16 mouse cellular contexts compared by ENCODE assay signal in the genomic region with DNA sequence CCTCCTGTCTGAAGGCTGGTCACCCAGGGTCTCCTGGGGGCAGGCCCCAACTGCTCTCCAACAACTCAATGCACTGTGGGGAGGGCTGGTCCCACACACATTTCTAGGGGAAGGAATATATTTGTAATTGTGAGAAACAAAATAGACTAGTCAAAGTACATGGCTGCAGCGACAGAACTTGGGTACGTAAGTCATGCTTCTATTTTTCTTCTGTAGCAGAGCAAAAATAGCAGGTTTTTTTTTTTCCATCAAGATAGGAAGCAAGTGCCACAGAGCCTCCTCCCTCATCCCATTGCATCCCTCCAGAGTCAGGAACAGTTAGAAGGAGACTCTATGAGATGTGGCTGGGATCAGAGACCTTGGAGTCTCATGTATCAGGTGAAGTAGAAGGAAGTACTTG.
"Had no signal": no experiment of that assay in that cellular context is flagged by ENCODE, and none has a peak within 500 bp of the region (broad histone marks: within the 10 kb centered on the region; RNA-seq: fewer than 3 reads in every experiment).

No protein-coding gene starts in this region.

- H3K36me3 ChIP-seq: neural tube, embryonic 12.5 days; neural tube, embryonic 13.5 days; neural tube, embryonic 15.5 days; stomach, embryonic 15.5 days had no signal

- H3K9me3 ChIP-seq: neural tube, embryonic 12.5 days; neural tube, embryonic 13.5 days; neural tube, embryonic 15.5 days; stomach, embryonic 15.5 days had no signal

- H3K4me3 ChIP-seq: neural tube, embryonic 12.5 days; neural tube, embryonic 13.5 days; neural tube, embryonic 15.5 days; stomach, embryonic 15.5 days had no signal

- H3K4me1 ChIP-seq: stomach, embryonic 15.5 days had no signal

- H3K27ac ChIP-seq: neural tube, embryonic 12.5 days; neural tube, embryonic 13.5 days; neural tube, embryonic 15.5 days; stomach, embryonic 15.5 days; stomach, postnatal 0 days had no signal

- H3K4me2 ChIP-seq: neural tube, embryonic 12.5 days; neural tube, embryonic 13.5 days; neural tube, embryonic 15.5 days; stomach, embryonic 15.5 days had no signal

- DNase-seq: retina, postnatal 1 day; right cerebral cortex, postnatal 14 days; right cerebral cortex, postnatal 25 days; right cerebral cortex, postnatal 4 days; spleen, adult 18-20 months; thymus, adult 18-20 months; thymus, adult 2 months; thymus, postnatal 14 days; thymus, postnatal 25 days; thymus, postnatal 36 days; thymus, postnatal 4 days had no signal

- H3K9ac ChIP-seq: neural tube, embryonic 12.5 days; neural tube, embryonic 13.5 days; neural tube, embryonic 15.5 days; stomach, embryonic 15.5 days had no signal

- H3K27me3 ChIP-seq: neural tube, embryonic 12.5 days; neural tube, embryonic 13.5 days; neural tube, embryonic 15.5 days; stomach, embryonic 15.5 days had no signal
